Mouse (Mus musculus): ENCODE measurements around the gene Rfc4. TPM values are rescaled to one million over a fixed set of nuclear protein-coding genes. Genes with fewer than 3 reads are reported as not detected.
A peak's percentile ranks its signal among the peaks of the same experiment; 100 is the strongest.

Rfc4 gene
- total RNA-seq, 2 experiments from 2014 or later: 4.8 to 5.3 TPM

DNA sequence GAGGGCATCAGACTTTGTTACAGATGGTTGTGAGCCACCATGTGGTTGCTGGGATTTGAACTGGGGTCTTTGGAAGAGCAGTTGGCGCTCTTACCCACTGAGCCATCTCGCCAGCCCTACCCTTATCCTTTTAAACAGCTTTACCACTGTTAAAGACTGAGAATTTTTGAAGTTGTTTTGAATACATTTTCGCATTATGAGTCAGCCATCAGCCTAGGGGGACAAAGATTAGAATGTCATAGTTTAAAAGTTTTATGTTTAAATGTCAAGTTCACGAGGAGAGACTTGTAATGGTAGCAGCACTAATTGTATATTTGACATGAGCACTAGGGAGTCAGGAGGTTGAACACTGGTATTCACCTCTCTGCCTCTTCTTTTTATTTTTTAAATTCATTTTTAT lies 4.4 kb downstream of the Rfc4 start:
- no peak for DNase-seq (ENCODE audit: low spot score in 2 of 2)
- TF ChIP-seq CTCF (conservative IDR thresholded peaks at IDR 0.05): no peak
- Histone ChIP-seq H3K4me3 (no peak overlapping the region), H3K27ac (no peak overlapping the region)

DNA sequence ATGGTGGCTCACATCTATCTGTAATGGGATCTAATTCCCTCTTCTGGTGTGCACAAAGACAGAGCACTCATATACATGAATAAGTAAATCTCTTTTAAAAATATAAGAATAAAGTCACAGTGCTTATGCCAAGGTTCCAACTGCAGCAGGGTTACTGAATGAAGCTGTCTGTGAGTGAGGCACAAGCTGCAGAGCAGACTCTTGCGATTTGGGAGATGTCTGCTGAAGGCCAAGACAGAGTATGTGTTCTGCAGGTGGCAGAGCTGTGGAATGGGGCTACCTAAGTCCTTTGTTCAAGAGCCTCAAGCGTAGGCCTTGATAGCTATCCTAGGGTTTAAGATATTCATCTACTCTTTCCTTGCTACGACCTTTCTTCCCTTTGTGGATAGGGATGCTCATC lies 5.1 kb downstream of the Rfc4 start:
- DNase-seq (ENCODE audit: low spot score in 2 of 2): no peak
- TF ChIP-seq CTCF (conservative IDR thresholded peaks at IDR 0.05): no peak
- Histone ChIP-seq H3K27ac (no peak overlapping the region), H3K4me3 (no peak overlapping the region)

DNA sequence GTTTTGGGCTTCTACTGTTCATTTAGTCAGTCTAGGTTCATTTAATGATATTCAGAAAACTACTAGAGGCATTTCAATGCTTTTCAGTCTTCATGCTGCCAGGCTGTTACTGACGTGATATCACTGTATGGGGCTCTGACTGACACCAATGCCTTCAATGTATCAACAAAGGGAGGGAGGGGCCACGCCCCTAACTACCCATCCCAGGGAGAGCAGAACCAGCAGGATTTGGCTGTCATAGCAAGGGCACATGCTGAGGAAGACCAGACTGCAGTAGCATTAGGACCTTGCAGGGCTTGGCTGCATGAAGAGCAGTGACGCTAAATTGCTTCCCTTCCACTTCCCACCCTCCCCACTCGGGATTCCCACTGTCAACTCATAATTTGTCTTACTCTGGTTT lies 10.4 kb downstream of the Rfc4 start:
- Histone ChIP-seq H3K27ac (no peak overlapping the region), H3K4me3 (no peak overlapping the region)
- DNase-seq (ENCODE audit: low spot score in 2 of 2): no peak
- no peak for TF ChIP-seq CTCF (conservative IDR thresholded peaks at IDR 0.05)

DNA sequence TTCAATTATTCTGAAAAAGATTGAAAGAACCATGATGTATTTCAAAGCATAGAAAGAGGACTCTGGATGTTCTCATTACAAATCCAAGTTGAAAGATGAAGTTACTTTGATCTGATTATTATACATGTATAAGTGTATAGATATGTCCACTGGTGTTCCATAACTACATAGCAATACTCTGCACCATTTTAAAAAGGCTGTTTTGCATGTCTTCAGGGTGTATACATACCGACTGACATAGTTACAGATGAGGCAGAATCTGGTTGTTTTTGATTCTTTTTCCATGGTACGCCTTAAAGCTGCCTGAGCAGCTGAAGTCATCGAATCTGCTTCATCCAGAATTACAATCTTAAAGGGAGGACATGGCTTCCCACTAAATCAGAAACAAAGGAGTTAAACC lies 12.1 kb downstream of the Rfc4 start:
- no peak for TF ChIP-seq CTCF (conservative IDR thresholded peaks at IDR 0.05)
- DNase-seq (ENCODE audit: low spot score in 2 of 2): no peak
- no peak overlapping the region for H3K27ac ChIP-seq
- no peak overlapping the region for H3K4me3 ChIP-seq

DNA sequence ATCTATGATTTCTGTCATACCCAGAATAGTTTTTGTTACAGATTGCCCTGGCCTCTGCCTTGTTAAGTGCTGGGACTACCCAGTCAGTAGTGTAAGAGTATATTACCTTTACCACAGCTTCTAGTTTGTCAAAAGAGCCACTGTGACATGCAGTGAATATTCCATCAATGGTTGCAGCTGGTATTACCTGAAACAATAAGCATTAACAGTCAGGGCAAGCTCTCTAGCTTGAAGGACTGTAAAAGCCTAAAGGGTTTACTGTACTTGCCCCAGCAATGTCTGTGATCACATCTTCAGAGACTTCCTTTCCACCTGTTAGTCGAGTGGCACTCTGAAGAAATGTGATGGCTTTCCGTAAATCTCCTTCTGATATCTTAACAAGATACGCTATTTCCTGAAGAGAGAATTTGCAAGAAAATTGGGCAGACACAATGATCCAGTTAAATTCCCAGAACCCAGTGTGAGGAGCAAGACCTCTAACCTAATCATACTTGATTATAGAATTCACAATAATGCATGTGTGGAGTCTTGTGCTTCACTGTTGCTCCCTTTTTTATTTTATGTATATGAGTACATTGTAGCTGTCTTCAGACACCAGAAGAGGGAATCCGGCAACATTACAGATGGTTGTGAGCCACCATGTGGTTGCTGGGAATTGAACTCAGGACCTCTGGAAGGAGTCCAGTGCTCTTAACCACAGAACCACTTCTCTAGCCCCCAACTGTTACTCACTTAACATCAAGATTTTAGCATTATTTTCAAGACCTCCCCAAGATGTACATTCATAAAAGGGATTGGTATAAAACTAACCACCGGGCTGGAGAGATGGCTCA lies 13.0 kb downstream of the Rfc4 start:
- TF ChIP-seq CTCF (conservative IDR thresholded peaks at IDR 0.05): no peak
- no peak overlapping the region for H3K27ac ChIP-seq
- H3K4me3 ChIP-seq: no peak overlapping the region
- DNase-seq (ENCODE audit: low spot score in 2 of 2): no peak

DNA sequence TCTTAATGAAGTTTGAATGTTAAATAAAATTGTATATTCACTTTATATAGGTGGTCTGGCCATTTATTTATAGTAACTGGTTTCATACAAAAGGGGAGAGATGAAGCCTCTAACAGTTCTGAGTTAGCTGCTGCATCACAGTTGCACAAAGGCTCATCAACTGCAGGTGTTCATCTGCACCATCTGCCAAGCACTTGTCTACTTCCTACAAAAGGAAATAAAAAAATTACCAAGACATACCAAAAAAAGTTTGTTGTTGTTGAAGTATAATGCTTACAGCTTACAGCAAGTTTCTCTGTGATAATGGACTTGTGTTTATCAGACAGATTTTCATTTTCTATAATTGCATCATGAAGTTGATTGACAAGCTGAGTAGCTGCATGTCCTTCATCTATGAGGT lies 13.6 kb downstream of the Rfc4 start:
- no peak overlapping the region for H3K27ac ChIP-seq
- no peak overlapping the region for H3K4me3 ChIP-seq
- DNase-seq (ENCODE audit: low spot score in 2 of 2): no peak
- no peak for TF ChIP-seq CTCF (conservative IDR thresholded peaks at IDR 0.05)

DNA sequence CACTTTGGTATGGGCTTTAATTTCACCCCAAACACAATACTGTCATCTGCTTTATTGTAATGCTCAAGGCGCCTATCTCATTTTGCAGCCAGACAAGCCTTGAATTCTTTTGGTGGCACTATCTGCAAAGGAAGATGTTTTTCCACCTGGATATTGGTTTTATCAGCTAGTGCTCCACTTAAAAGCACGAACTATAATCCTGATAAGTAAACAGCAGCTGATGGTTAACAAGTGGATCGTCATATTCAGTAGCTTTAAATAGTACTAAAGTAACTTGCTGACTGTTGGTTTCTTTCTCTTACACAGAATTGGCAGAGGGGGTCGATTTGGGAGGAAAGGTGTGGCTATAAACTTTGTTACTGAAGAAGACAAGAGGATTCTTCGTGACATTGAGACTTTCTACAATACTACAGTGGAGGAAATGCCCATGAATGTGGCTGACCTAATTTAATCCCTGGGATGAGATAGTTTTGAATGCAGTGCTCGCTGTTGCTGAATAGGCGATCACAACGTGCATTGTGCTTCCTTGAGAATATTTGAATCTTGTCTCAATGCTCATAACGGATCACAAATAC lies 14.6 kb downstream of the Rfc4 start:
- H3K4me3 ChIP-seq: no peak overlapping the region
- no peak overlapping the region for H3K27ac ChIP-seq
- TF ChIP-seq CTCF (conservative IDR thresholded peaks at IDR 0.05): no peak
- DNase-seq (ENCODE audit: low spot score in 2 of 2): no peak

DNA sequence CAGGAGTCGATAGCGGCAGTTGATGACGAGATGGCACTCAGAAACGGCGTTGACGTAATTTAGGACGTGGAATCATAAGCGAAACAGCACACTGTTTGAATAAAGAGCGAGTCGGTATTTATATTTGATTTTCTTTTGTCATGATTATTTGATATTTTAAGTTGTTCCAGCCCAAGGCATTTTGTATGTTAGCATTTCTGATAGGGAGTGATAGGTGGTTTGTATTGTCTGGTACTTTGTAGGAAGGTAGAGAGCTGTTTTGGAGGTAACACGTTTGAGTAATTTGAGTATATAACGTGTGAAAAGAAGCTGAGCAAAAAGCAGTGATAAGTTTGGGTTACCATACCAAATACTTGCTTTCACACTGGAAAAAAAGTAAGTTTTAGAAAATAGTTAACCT lies 15.2 kb downstream of the Rfc4 start:
- no peak overlapping the region for H3K27ac ChIP-seq
- no peak for TF ChIP-seq CTCF (conservative IDR thresholded peaks at IDR 0.05)
- no peak for DNase-seq (ENCODE audit: low spot score in 2 of 2)
- H3K4me3 ChIP-seq: peak overlapping the region; percentile 19; the same call in 1 of the 2 replicates

DNA sequence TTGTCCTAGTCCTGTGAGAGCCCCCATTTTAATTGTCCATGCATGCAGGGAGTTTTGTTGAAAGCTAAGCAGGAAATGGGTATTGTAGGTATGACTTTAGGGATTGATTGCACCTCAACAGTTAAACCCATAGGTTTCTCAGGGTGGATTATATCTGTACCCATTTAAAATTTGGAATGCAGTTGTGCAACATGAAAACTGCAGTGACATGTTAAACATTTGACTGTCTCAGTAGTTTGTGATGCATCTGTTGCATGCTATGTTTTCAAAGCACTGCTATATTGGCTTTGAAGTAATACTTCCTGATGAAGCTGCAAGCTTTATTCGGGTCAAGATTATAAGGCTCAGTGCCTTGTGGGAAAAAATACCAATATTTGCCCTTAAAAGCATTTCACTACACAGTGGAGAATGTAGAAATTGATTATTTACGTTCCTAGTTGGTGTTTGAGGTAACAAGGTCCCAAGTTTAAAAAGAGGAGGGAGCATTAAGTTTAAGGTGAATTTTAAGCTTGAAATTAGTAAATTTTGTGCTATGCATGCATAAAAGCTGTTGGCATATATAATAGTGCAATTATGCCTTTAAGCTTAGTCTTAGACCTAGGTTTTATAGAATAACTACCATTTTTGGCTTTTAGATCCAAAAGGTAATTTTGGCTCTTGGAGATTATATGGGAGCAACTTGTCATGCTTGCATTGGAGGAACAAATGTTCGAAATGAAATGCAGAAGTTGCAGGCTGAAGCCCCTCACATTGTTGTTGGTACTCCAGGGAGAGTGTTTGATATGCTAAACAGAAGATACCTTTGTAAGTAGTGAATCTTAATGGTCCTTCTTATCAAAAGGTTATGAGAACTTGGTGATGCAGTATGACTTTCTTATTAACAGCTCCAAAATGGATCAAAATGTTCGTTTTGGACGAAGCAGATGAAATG lies 17.9 kb downstream of the Rfc4 start:
- TF ChIP-seq CTCF (conservative IDR thresholded peaks at IDR 0.05): no peak
- no peak overlapping the region for H3K27ac ChIP-seq
- no peak for DNase-seq (ENCODE audit: low spot score in 2 of 2)
- peak overlapping the region; percentile 100 for H3K4me3 ChIP-seq

DNA sequence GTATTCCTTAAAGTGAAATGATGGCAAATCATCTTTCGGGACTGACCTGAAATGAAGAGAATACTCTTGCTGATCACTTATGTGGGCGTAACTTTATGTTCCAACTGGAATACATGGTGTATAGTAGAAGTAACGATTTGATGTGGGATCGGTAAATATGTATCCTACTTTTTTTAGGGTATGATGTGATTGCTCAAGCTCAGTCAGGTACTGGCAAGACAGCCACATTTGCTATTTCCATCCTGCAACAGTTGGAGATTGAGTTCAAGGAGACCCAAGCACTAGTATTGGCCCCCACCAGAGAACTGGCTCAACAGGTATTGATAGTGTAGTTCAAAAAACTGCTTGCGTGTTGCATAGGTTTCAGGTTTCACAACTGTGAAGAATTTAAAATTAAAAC lies 18.6 kb downstream of the Rfc4 start:
- Histone ChIP-seq H3K27ac (peak overlapping the region; percentile 100; the same call in 1 of the 2 replicates), H3K4me3 (peak overlapping the region; percentile 100)
- DNase-seq (ENCODE audit: low spot score in 2 of 2): no peak
- no peak for TF ChIP-seq CTCF (conservative IDR thresholded peaks at IDR 0.05)

DNA sequence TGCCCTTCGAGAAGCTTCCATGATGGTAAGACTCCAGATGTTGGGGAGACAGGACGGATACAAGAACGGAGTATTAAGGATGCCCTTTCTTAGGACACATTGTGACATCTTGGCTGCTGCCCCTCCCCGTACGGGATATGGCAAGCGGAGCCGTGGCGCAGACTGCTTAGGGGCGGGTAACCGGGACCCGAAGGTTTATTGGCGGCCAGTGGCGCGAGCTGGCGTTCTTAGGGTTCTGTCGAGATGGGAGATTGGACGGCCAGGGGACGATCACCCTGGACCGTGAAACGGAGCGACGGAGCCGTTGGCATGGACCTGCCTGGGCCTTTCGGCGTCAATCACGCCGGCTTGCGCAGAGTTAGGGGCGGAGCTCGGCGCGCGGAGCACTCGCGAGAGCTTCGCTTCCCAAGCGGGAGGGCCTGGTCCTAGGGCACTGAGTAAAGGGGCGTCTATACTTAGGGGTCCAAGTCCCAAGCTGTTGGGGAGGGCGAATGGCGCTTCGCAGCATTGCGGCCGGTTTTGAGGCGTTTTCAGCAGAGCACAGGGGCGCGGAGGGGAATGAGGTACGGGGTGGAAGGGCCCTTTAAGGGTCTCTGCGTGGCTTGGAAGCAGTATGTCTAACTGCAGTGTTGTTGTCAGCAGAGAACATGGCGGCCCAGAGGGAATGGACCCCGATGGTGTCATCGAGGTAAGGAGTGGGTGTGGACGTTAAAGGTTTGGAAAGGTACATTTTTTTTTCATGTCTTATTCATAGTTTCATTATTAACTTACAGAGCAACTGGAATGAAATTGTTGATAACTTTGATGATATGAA lies 19.4 kb downstream of the Rfc4 start:
- peak; percentile 78 to 81 for DNase-seq (ENCODE audit: low spot score in 2 of 2)
- TF ChIP-seq CTCF (conservative IDR thresholded peaks at IDR 0.05): no peak
- peak overlapping the region; percentile 100 for H3K27ac ChIP-seq
- peak overlapping the region; percentile 100 for H3K4me3 ChIP-seq

DNA sequence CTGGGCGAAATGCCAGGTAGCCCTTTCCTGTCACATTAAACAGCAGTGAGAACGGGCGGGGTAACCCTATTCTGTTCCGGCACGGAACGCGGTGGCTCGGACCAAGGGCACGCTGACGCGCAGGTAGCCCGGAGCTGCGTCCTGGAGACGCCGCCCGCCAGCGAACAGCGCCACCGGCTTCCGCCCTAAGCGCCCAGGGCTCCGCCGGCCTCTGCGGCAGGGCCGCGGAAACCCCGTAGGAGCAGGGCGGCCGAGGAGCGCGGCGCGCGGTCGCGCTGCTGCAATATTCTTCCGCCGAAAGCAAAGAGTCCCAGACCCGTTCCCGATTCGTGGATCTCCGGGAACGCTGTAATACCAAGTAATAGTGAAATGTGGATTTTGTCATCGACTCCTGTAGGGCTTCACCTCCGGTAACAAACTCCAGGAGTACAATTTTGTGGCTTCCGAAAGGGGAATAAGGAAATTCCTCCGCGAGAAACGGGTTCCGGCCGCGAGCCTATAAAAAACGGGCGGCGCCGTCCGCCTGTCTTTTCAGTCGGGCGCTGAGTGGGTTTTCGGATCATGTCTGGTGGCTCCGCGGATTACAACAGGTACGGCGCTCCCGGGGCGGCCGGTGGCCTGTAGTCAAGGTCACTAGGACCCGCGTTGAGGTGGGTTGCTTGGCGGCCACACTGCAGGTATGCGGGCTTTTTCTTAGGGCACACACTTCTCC lies 20.1 kb downstream of the Rfc4 start, which contains the start of gene Eif4a2:
Gene Eif4a2, plus strand, starts transcription at position 214 of the 712 bp plus-strand sequence.
- peak; percentile 87 to 91 for DNase-seq (ENCODE audit: low spot score in 2 of 2)
- H3K27ac ChIP-seq: peak within 1 kb of the TSS; percentile 100
- TF ChIP-seq CTCF (conservative IDR thresholded peaks at IDR 0.05): peak; percentile 46; the same call in 1 of the 2 replicates
- peak within 1 kb of the TSS; percentile 100 for H3K4me3 ChIP-seq
